Mouse (Mus musculus) limb, embryonic 11.5 days (tissue): ENCODE data around the gene Wars2. TPM values are rescaled to one million over a fixed set of nuclear protein-coding genes. Genes with fewer than 3 reads are reported as not detected.

ENCODE experiments used
- ATAC-seq: fragments of 200-750 bp; cut with Nextera tagmentation; 2 replicates; pipeline ENCODE4 v1.8.0; 2017; ENCODE audit warnings: low read depth; ENCODE audit not compliant: insufficient number of reproducible peaks, low FRiP score, low TSS enrichment
- DNase-seq: peaks from one replicate; pipeline ENCODE4 v3.0.0-alpha.2; 2015; ENCODE audit warnings: low spot score
- H3K27ac ChIP-seq: fragments of 300-500 bp; sonication (generic); replicated peaks from 2 replicates; pipeline ENCODE4 v1.5.1; 2014; ENCODE audit warnings: low read depth, mild to moderate bottlenecking, low read length
- H3K27me3 ChIP-seq: fragments of 300-500 bp; sonication (generic); 2 replicates; pipeline ENCODE4 v1.6.1; 2014; ENCODE audit warnings: mild to moderate bottlenecking, low read length, mixed read lengths; ENCODE audit not compliant: control insufficient read depth, insufficient read depth
- H3K36me3 ChIP-seq: fragments of 300-500 bp; sonication (generic); 2 replicates; pipeline ENCODE4 v1.6.1; 2014; ENCODE audit warnings: mild to moderate bottlenecking, low read length, moderate library complexity, mixed read lengths; ENCODE audit not compliant: control insufficient read depth, insufficient read depth
- H3K4me1 ChIP-seq: fragments of 300-500 bp; sonication (generic); 2 replicates; pipeline ENCODE4 v1.6.1; 2014; ENCODE audit warnings: low read length, mixed read lengths; ENCODE audit not compliant: control insufficient read depth, insufficient read depth
- H3K4me2 ChIP-seq: fragments of 300-500 bp; sonication (generic); 2 replicates; pipeline ENCODE4 v1.6.1; 2014; ENCODE audit warnings: low read depth, mild to moderate bottlenecking, moderate library complexity; ENCODE audit not compliant: severe bottlenecking
- H3K4me3 ChIP-seq: fragments of 300-500 bp; sonication (generic); 2 replicates; pipeline ENCODE4 v1.5.1; 2014; ENCODE audit warnings: low read depth, low read length
- H3K9ac ChIP-seq: fragments of 300-500 bp; sonication (generic); 2 replicates; pipeline ENCODE4 v1.6.1; 2014; ENCODE audit warnings: mild to moderate bottlenecking, low read length
- H3K9me3 ChIP-seq: fragments of 300-500 bp; sonication (generic); 2 replicates; pipeline ENCODE4 v1.6.1; 2016; ENCODE audit warnings: low read length; ENCODE audit not compliant: control insufficient read depth
- WGBS: fragments of 180-500 bp; shearing (Covaris S2); extraction: QIAGEN DNeasy Blood & Tissue Kit; methylation state at CpG from one replicate; pipeline ENCODE4 v1.1.7; 2014; 5-methylcytosine and 5-hydroxymethylcytosine counted together
- microRNA-seq: library from miRNA; unstranded; fragments of <30 nt; microRNA quantifications from one replicate; pipeline ENCODE4, GENCODE M21; 2016
- polyA plus RNA-seq: library from polyadenylated mRNA; unstranded; fragments of >200 nt; fragmentation: Nextera tagmentation; extraction: Ambion mirVana; gene quantifications from 2 replicates; pipeline ENCODE4 v1.2.1, GENCODE M21; 2014

The Wars2 gene
- polyA plus RNA-seq, 1 experiment from 2014 or later = 8.9 TPM

- Histone ChIP-seq H3K9ac (no peak overlapping the region), H3K4me2 (no peak overlapping the region), H3K4me1 (peaks cover 14% of the 10 kb centered on the region; the same call in 1 of the 2 replicates), H3K27ac (no peak overlapping the region), H3K9me3 (no peaks in the 10 kb centered on the region), H3K4me3 (no peak overlapping the region), H3K36me3 (no peaks in the 10 kb centered on the region; the same call in 1 of the 2 replicates), H3K27me3 (no peaks in the 10 kb centered on the region)
- 49% methylated on average over 4 of the region's 4 CpGs for WGBS
- no peak for DNase-seq
- ATAC-seq = no peak
These were observed 140.6 kb downstream of the Wars2 start for GRCm38 (mm10) chr3:99281453-99281852.

- H3K4me2 ChIP-seq = no peak overlapping the region
- H3K4me3 ChIP-seq = no peak overlapping the region
- no peaks in the 10 kb centered on the region for H3K27me3 ChIP-seq
- H3K27ac ChIP-seq = no peak overlapping the region
- no peaks in the 10 kb centered on the region for H3K9me3 ChIP-seq
- ATAC-seq = no peak
- H3K36me3 ChIP-seq = no peaks in the 10 kb centered on the region; the same call in 1 of the 2 replicates
- no peaks in the 10 kb centered on the region; the same call in 1 of the 2 replicates for H3K4me1 ChIP-seq
- 66% methylated on average over 2 of the region's 2 CpGs for WGBS
- no peak overlapping the region for H3K9ac ChIP-seq
- DNase-seq = peak; percentile 26
These were observed 147.4 kb downstream of the Wars2 start for GRCm38 (mm10) chr3:99288302-99288701.

Small RNA genes within 50 kb of the gene (microRNA-seq; reads per million reads assigned to microRNA genes)
- gene Mir6481 = not detected

Other genes starting within 250 kb of the Wars2 start
- gene Hao2, start 247.8 kb upstream of the Wars2 start, polyA plus RNA-seq = not detected in 2 replicates
- 50.7 and 55.2 TPM in 2 replicates for gene Tbx15, start 99.3 kb downstream of the Wars2 start, polyA plus RNA-seq